ENCODE assay signal across 17 mouse cellular contexts in genomic region chr10:71120769-71121165, GRCm38 (mm10). TPM values are rescaled to one million over a fixed set of nuclear protein-coding genes. Genes with fewer than 3 reads are reported as not detected.
DNase-seq lines count a peak whose midpoint lies in the region; ATAC-seq and TF ChIP-seq lines count a peak whose summit lies in the region.
"Had no signal": no experiment of that assay in that cellular context is flagged by ENCODE, and none has a peak within 500 bp of the region (broad histone marks: within the 10 kb centered on the region; RNA-seq: fewer than 3 reads in every experiment).

No protein-coding gene starts in this region.

- no peak overlapping the region for H3K4me3 ChIP-seq in gastrocnemius, adult 2 months
- no peak overlapping the region for H3K4me3 ChIP-seq in lung, postnatal 0 days (ENCODE audit: low read depth, low read length)
- H3K4me3 ChIP-seq in stomach, postnatal 0 days (ENCODE audit: low read depth, low read length) = no peak overlapping the region
- H3K4me3 ChIP-seq: embryonic facial prominence, embryonic 12.5 days; forebrain, embryonic 13.5 days; liver, embryonic 15.5 days had no signal

- H3K9ac ChIP-seq in lung, postnatal 0 days (replicated peaks; ENCODE audit: low read depth) = no peak overlapping the region
- H3K9ac ChIP-seq in stomach, postnatal 0 days (ENCODE audit: low read length) = no peak overlapping the region
- H3K9ac ChIP-seq: embryonic facial prominence, embryonic 12.5 days; forebrain, embryonic 13.5 days; liver, embryonic 15.5 days had no signal

- 66% methylated on average over 3 of the region's 3 CpGs for WGBS in lung, postnatal 0 days
- 76% methylated on average over 3 of the region's 3 CpGs for WGBS in stomach, postnatal 0 days

- no peak for DNase-seq in gastrocnemius, adult 2 months
- no peak for DNase-seq in gastrocnemius, postnatal 14 days
- DNase-seq in lung, postnatal 0 days (ENCODE audit: low spot score) = no peak
- DNase-seq in lung, postnatal 4 days = no peak
- DNase-seq in kidney, postnatal 14 days = peak; percentile 68
- DNase-seq in stomach, postnatal 0 days (ENCODE audit: low spot score) = peak; percentile 6
- DNase-seq in spleen, postnatal 14 days (ENCODE audit: low spot score in 2 of 2) = no peak
- no peak for DNase-seq in left cerebral cortex, adult 11 months (ENCODE audit: low spot score)
- DNase-seq: cerebellum, adult 11 months; cerebellum, postnatal 36 days; left cerebral cortex, postnatal 4 days; midbrain, embryonic 14.5 days; thymus, postnatal 36 days had no signal

- no peaks in the 10 kb centered on the region for H3K36me3 ChIP-seq in lung, postnatal 0 days (ENCODE audit: insufficient read depth, low read length)
- H3K36me3 ChIP-seq in stomach, postnatal 0 days (ENCODE audit: control insufficient read depth, insufficient read depth, low read length) = no peaks in the 10 kb centered on the region
- H3K36me3 ChIP-seq: embryonic facial prominence, embryonic 12.5 days; liver, embryonic 15.5 days had no signal

- H3K9me3 ChIP-seq in lung, postnatal 0 days (ENCODE audit: low read length) = no peaks in the 10 kb centered on the region
- no peaks in the 10 kb centered on the region for H3K9me3 ChIP-seq in stomach, postnatal 0 days (ENCODE audit: control insufficient read depth, low read length)
- H3K9me3 ChIP-seq: embryonic facial prominence, embryonic 12.5 days; liver, embryonic 15.5 days had no signal

- intact Hi-C loops in gastrocnemius, adult 2 months (cut with DNase I) = no loop called here
- intact Hi-C loops in gastrocnemius, postnatal 14 days (cut with DNase I; ENCODE audit: low total_unique reads) = no loop called here

- ATAC-seq in lung, postnatal 0 days = no peak
- no peak for ATAC-seq in stomach, postnatal 0 days (ENCODE audit: low FRiP score, low TSS enrichment)
- ATAC-seq: activated CD4-positive, CD25-positive, alpha-beta regulatory T cell, adult 4 months; forebrain, embryonic 13.5 days had no signal

- H3K27me3 ChIP-seq in lung, postnatal 0 days (replicated peaks; ENCODE audit: insufficient read depth, low read length) = no peaks in the 10 kb centered on the region
- no peaks in the 10 kb centered on the region for H3K27me3 ChIP-seq in stomach, postnatal 0 days (ENCODE audit: control insufficient read depth, insufficient read depth, low read length)
- H3K27me3 ChIP-seq: embryonic facial prominence, embryonic 12.5 days; forebrain, embryonic 13.5 days; liver, embryonic 15.5 days had no signal

- no peak for TF ChIP-seq CTCF in gastrocnemius, adult 2 months (IDR thresholded peaks at IDR 0.05)
- TF ChIP-seq CTCF in lung, postnatal 0 days (IDR thresholded peaks at IDR 0.05) = no peak
- no peak for TF ChIP-seq CTCF in stomach, postnatal 0 days (IDR thresholded peaks at IDR 0.05; ENCODE audit: low read depth)

- H3K4me1 ChIP-seq in lung, postnatal 0 days (ENCODE audit: insufficient read depth, low read depth, low read length) = peaks cover 7% of the 10 kb centered on the region; the same call in 1 of the 2 replicates
- peaks cover 5% of the 10 kb centered on the region for H3K4me1 ChIP-seq in stomach, postnatal 0 days (replicated peaks; ENCODE audit: control insufficient read depth, insufficient read depth)
- H3K4me1 ChIP-seq: forebrain, embryonic 13.5 days had no signal

- TF ChIP-seq EP300 in lung, postnatal 0 days (IDR thresholded peaks at IDR 0.05) = no peak
- TF ChIP-seq EP300 in stomach, postnatal 0 days (optimal IDR thresholded peaks at IDR 0.05) = no peak

- no peak overlapping the region for H3K4me2 ChIP-seq in lung, postnatal 0 days (replicated peaks; ENCODE audit: low read depth, low read length)
- H3K4me2 ChIP-seq in stomach, postnatal 0 days (replicated peaks; ENCODE audit: low read depth) = no peak overlapping the region
- H3K4me2 ChIP-seq: embryonic facial prominence, embryonic 12.5 days; forebrain, embryonic 13.5 days; liver, embryonic 15.5 days had no signal

- H3K27ac ChIP-seq in gastrocnemius, adult 2 months = peak overlapping the region; percentile 58
- peak overlapping the region; percentile 54; the same call in 1 of the 2 replicates for H3K27ac ChIP-seq in lung, postnatal 0 days (ENCODE audit: low read length)
- H3K27ac ChIP-seq in stomach, postnatal 0 days (replicated peaks) = no peak overlapping the region
- H3K27ac ChIP-seq: embryonic facial prominence, embryonic 12.5 days; forebrain, embryonic 13.5 days; liver, embryonic 15.5 days had no signal

RNA-seq across cellular contexts. Expression of gene Bicc1, which starts 38.7 kb away (rescaled TPM):
- total RNA-seq in gastrocnemius, adult 2 months (2021) = 1 to 10 TPM; 7.9 to 9.7 TPM
- 10 to 100 TPM; 18.6 to 20.6 TPM for total RNA-seq in gastrocnemius, postnatal 14 days (2021)
- polyA plus RNA-seq in lung, postnatal 0 days (2015; fragmentation: Nextera tagmentation; extraction: Ambion mirVana) = 17.3 and 18.2 TPM in 2 replicates
- polyA plus RNA-seq in stomach, postnatal 0 days (2015; fragmentation: Nextera tagmentation; extraction: Ambion mirVana) = 9.6 and 9.8 TPM in 2 replicates

Comparison
In these comparisons a context has a peak if more than half of its experiments do, and no peak if none do; other contexts are left out.
1. DNase-seq: peak in kidney, postnatal 14 days (single experiment) and stomach, postnatal 0 days (single experiment); none in gastrocnemius, adult 2 months (single experiment), gastrocnemius, postnatal 14 days (single experiment), lung, postnatal 0 days (single experiment), lung, postnatal 4 days (0 of 2), spleen, postnatal 14 days (0 of 2) and left cerebral cortex, adult 11 months (single experiment).